Mouse (Mus musculus) hindbrain, embryonic 12.5 days (tissue): Measurements from ENCODE around the gene Pa2g4. TPM values are rescaled to one million over a fixed set of nuclear protein-coding genes. Genes with fewer than 3 reads are reported as not detected.
"Not testable (repeated sequence)": the region's sequence is repeated elsewhere in the genome, so short reads cannot be mapped to it uniquely, and the experiment has no call there.

ENCODE experiments used
- ATAC-seq: fragments of 200-750 bp; cut with Nextera tagmentation; 2 replicates; pipeline ENCODE4 v1.8.0; 2017; ENCODE audit warnings: moderate TSS enrichment; ENCODE audit not compliant: low FRiP score
- H3K27ac ChIP-seq: fragments of 300-500 bp; sonication (generic); 2 replicates; pipeline ENCODE4 v1.5.1; 2016; ENCODE audit warnings: mild to moderate bottlenecking
- H3K27me3 ChIP-seq: fragments of 300-500 bp; sonication (generic); 2 replicates; pipeline ENCODE4 v1.6.1; 2016; ENCODE audit warnings: mild to moderate bottlenecking
- H3K36me3 ChIP-seq: fragments of 300-500 bp; sonication (generic); 2 replicates; pipeline ENCODE4 v1.6.1; 2016; ENCODE audit warnings: mild to moderate bottlenecking
- H3K4me1 ChIP-seq: fragments of 300-500 bp; sonication (generic); 2 replicates; pipeline ENCODE4 v1.6.1; 2016
- H3K4me2 ChIP-seq: fragments of 300-500 bp; sonication (generic); replicated peaks from 2 replicates; pipeline ENCODE4 v1.6.1; 2016; ENCODE audit warnings: mild to moderate bottlenecking
- H3K4me3 ChIP-seq: fragments of 300-500 bp; sonication (generic); 2 replicates; pipeline ENCODE4 v1.5.1; 2016; ENCODE audit warnings: mild to moderate bottlenecking
- H3K9ac ChIP-seq: fragments of 300-500 bp; sonication (generic); 2 replicates; pipeline ENCODE4 v1.6.1; 2016; ENCODE audit warnings: mild to moderate bottlenecking, moderate library complexity
- H3K9me3 ChIP-seq: fragments of 300-500 bp; sonication (generic); replicated peaks from 2 replicates; pipeline ENCODE4 v1.6.1; 2016; ENCODE audit warnings: mild to moderate bottlenecking
- WGBS: fragments of 180-500 bp; shearing (Covaris S2); methylation state at CpG from one replicate; pipeline ENCODE4 v1.1.7; 2016; 5-methylcytosine and 5-hydroxymethylcytosine counted together
- polyA plus RNA-seq: library from polyadenylated mRNA; unstranded; fragments of >200 nt; fragmentation: Nextera tagmentation; extraction: Ambion mirVana; gene quantifications from 2 replicates; pipeline ENCODE4 v1.2.1, GENCODE M21; 2016

The Pa2g4 gene
- 140 and 143 TPM in 2 replicates for polyA plus RNA-seq

GRCm38 (mm10) chr10:128565788-128566531, at the start of gene Pa2g4:
Gene Pa2g4, minus strand, starts transcription at chr10:128565987.
- Histone ChIP-seq H3K9me3 (no peaks in the 10 kb centered on the region), H3K27me3 (no peaks in the 10 kb centered on the region), H3K9ac (peak within 1 kb of the TSS; percentile 91), H3K4me1 (peaks cover 10% of the 10 kb centered on the region), H3K36me3 (peaks cover 22% of the 10 kb centered on the region), H3K4me3 (peak within 1 kb of the TSS; percentile 87), H3K4me2 (peak within 1 kb of the TSS; percentile 91), H3K27ac (peak within 1 kb of the TSS; percentile 85)
- peak; percentile 100 for ATAC-seq
- under 1% methylated on average over 58 of the region's 58 CpGs for WGBS

- Histone ChIP-seq H3K4me3 (no peak overlapping the region), H3K9me3 (no peaks in the 10 kb centered on the region), H3K36me3 (no peaks in the 10 kb centered on the region), H3K27ac (no peak overlapping the region), H3K9ac (no peak overlapping the region), H3K27me3 (no peaks in the 10 kb centered on the region; the same call in 1 of the 2 replicates), H3K4me1 (no peaks in the 10 kb centered on the region), H3K4me2 (no peak overlapping the region)
- 62% methylated on average over 3 of the region's 3 CpGs for WGBS
- no peak for ATAC-seq
Observed at GRCm38 (mm10) chr10:128614934-128615333, 49.1 kb upstream of the Pa2g4 start.

DNA sequence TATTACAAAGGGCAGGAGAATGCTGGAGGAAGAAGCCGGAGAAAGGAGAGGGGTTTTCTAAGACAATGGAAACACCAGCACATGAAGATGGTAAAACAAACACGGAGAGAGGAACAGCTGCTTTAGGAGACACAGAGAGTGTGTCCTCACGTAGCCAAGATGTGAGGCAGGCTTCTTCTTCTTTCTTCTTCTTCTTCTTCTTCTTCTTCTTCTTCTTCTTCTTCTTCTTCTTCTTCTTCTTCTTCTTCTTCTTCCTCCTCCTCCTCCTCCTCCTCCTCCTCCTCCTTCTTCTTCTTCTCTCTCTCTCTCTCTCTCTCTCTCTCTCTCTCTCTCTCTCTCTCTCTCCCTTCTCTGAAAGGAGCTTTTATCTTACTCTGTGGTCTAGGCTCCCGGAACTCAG, 48.0 kb upstream of the Pa2g4 start:
- not testable (repeated sequence) for H3K27ac ChIP-seq, H3K36me3 ChIP-seq, H3K9me3 ChIP-seq, H3K4me2 ChIP-seq, H3K4me1 ChIP-seq, ATAC-seq, H3K9ac ChIP-seq, H3K27me3 ChIP-seq, H3K4me3 ChIP-seq
- 61% methylated on average over 4 of the region's 4 CpGs for WGBS

- no peak for ATAC-seq
- Histone ChIP-seq H3K27me3 (no peaks in the 10 kb centered on the region; the same call in 1 of the 2 replicates), H3K27ac (no peak overlapping the region), H3K9ac (no peak overlapping the region), H3K4me3 (no peak overlapping the region), H3K36me3 (no peaks in the 10 kb centered on the region), H3K4me2 (no peak overlapping the region), H3K9me3 (no peaks in the 10 kb centered on the region), H3K4me1 (no peaks in the 10 kb centered on the region)
- WGBS, result 41% methylated on average over 6 of the region's 6 CpGs
Observed at GRCm38 (mm10) chr10:128613154-128613440, 47.3 kb upstream of the Pa2g4 start.

DNA sequence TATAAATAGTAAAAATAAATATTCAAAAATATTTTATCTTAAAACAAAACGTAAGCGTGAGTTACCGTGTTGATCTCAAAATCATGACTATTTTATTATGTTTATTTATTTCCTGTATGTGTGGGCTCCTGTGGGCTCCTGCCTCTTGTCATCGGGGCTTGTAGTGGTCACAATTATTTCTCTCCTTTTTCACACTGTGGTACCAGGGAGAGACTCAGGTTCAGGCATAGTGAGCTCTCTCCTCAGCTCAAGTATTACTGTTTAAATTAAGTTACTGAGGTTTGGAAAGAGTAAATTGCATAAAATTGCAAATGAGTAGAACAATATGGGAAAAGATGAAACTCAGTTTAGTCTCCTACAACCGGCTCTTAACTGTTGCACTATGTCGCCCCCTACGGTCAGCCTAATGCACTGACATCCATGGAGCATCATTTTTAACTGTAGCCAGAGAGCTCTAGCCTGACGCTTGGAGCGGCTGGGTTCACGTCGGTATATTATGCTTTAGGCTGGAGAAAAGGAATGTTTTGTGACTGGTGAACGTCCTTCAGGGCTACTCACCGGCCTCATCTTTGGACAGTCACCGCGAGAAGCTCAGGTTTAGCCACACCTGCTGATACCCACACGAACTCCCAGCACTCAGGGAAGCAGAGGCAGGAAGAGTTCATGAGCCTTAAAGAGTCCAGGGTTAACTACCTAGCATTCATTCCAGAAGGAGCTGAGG, 46.8 kb upstream of the Pa2g4 start:
- H3K4me2 ChIP-seq, result no peak overlapping the region; the same call in 1 of the 2 replicates
- ATAC-seq, result peak; percentile 58; the same call in 1 of the 2 replicates
- no peak overlapping the region for H3K9ac ChIP-seq
- H3K4me3 ChIP-seq, result no peak overlapping the region
- H3K4me1 ChIP-seq, result no peaks in the 10 kb centered on the region
- H3K27me3 ChIP-seq, result no peaks in the 10 kb centered on the region; the same call in 1 of the 2 replicates
- H3K9me3 ChIP-seq, result no peaks in the 10 kb centered on the region
- H3K36me3 ChIP-seq, result no peaks in the 10 kb centered on the region
- no peak overlapping the region for H3K27ac ChIP-seq
- 18% methylated on average over 16 of the region's 16 CpGs for WGBS

DNA sequence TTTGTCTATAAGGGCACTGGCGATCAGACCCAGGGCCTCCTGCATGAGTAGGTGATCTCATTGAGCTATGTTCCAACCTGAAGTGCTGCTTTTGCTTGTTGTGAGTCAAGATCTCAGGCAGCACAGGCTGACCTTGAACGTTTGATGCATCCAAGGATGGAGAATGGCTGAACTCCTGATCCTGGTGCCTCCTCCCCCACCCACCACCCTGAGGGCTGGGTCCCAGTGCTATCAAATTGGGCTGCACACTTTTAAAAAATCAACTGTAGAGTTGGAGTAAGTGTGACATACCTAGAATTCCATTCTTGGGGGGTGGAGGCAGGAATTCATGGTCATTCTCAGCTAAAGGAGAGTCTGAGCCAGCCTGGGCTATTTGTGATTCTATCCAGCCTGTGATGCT, 40.7 kb upstream of the Pa2g4 start:
- WGBS, result 58% methylated on average over 2 of the region's 2 CpGs
- Histone ChIP-seq H3K36me3 (no peaks in the 10 kb centered on the region), H3K4me1 (no peaks in the 10 kb centered on the region), H3K9ac (no peak overlapping the region), H3K4me3 (no peak overlapping the region), H3K27me3 (no peaks in the 10 kb centered on the region), H3K27ac (no peak overlapping the region), H3K4me2 (no peak overlapping the region), H3K9me3 (no peaks in the 10 kb centered on the region)
- no peak for ATAC-seq

DNA sequence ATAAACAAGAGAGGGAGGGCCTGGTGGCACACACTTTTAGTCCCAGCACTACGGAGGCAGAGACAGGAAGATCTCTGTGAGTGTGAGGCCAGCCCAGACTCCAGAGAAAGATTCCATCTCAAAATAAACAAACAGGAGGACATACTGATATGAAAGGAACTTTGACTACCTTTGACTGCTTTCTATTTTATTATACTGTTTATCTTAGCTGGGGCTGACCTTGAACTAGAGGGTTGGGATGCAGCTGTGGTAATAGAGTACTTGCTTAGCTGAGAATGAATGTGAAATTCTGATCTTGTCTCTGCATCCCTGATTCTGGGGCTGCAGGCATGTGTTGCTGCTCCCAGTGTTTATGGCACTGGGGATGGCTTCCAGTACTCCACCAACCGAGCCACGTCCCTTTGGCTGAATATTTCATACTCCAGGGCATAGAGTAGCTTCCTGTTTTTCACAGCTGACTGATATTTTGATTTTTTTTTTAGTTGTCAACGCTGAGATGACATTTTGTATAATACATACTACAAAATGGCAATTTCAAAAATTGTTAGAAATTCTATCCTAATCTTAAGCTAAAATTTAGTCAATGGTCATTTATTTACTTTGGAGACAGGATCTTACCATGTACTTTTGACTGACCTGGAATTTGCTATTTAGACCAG, 36.8 kb upstream of the Pa2g4 start:
- Histone ChIP-seq H3K4me3 (no peak overlapping the region), H3K4me2 (no peak overlapping the region), H3K27ac (no peak overlapping the region), H3K27me3 (no peaks in the 10 kb centered on the region), H3K9ac (no peak overlapping the region), H3K9me3 (no peaks in the 10 kb centered on the region), H3K36me3 (no peaks in the 10 kb centered on the region), H3K4me1 (no peaks in the 10 kb centered on the region)
- 95% methylated on average over 4 of the region's 4 CpGs for WGBS
- ATAC-seq, result no peak

DNA sequence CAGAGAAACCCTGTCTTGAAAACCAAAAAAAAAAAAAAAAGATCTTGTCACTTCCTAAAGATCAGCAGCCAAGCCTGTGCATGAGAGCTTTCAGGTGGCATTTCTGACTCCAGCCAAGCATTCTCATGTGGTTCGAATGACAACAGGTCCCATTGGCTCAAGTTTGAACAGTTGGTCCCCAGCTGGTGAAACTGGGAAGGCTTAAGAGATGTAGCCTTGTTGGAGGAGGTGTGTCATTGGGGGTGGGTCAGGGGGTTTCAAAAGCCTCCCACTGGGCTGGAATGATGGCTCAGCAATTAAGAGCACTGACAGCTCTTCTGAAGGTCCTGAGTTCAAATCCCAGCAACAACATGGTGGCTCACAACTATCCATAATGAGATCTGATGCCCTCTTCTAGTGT, 35.7 kb upstream of the Pa2g4 start:
- ATAC-seq, result no peak
- Histone ChIP-seq H3K4me1 (no peaks in the 10 kb centered on the region), H3K36me3 (no peaks in the 10 kb centered on the region), H3K4me3 (no peak overlapping the region), H3K9ac (no peak overlapping the region), H3K27me3 (no peaks in the 10 kb centered on the region), H3K4me2 (no peak overlapping the region), H3K9me3 (no peaks in the 10 kb centered on the region), H3K27ac (no peak overlapping the region)
- WGBS, result 79% methylated on average over 1 of the region's 1 CpGs

DNA sequence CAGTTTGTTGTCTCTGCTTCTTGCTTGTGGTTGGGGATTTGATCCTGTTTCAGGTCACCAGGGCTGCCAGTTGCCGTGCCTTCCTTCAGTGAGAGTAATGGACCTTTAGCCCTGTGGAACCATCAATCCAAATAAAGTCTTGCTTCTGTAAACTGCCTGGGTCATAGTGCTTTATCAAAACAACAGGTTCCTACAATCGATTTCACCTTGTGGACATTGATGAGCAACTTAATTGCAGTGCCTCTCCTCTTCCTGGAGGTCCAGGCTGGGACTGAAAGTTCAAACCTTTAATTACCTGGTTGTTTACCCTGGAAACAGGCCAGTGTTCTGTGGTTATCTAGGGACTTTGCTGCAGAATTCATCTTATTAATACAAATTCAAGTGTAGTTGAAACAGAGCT, 32.7 kb upstream of the Pa2g4 start:
- WGBS, result 87% methylated on average over 2 of the region's 2 CpGs
- Histone ChIP-seq H3K4me1 (no peaks in the 10 kb centered on the region), H3K9me3 (no peaks in the 10 kb centered on the region), H3K27ac (no peak overlapping the region), H3K36me3 (no peaks in the 10 kb centered on the region), H3K27me3 (no peaks in the 10 kb centered on the region), H3K9ac (no peak overlapping the region), H3K4me2 (no peak overlapping the region), H3K4me3 (no peak overlapping the region)
- ATAC-seq, result no peak

DNA sequence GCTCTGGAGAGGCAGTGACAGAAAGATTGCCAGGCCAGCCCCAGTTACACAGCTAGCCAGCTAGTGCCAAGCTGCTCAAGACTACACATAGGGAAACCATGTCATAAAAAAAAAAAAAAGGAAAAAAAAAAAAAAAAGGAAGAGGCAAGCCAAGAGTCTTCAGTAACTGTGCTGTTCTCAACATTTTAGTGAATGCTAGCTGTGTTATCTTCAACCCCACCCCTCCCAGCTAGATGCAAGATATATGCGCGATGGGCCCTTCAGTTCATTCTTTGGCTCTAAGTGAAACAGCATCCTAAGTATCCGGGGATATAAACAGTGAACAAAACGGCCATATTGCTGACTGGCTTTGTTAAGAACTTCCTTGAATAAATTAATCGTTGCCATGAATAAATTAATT, 27.0 kb upstream of the Pa2g4 start:
- Histone ChIP-seq H3K9me3 (no peaks in the 10 kb centered on the region), H3K4me2 (no peak overlapping the region), H3K36me3 (no peaks in the 10 kb centered on the region), H3K4me1 (peaks cover 9% of the 10 kb centered on the region), H3K27me3 (peaks cover 25% of the 10 kb centered on the region), H3K4me3 (no peak overlapping the region), H3K9ac (no peak overlapping the region), H3K27ac (no peak overlapping the region)
- ATAC-seq, result no peak
- WGBS, result 72% methylated on average over 5 of the region's 5 CpGs

DNA sequence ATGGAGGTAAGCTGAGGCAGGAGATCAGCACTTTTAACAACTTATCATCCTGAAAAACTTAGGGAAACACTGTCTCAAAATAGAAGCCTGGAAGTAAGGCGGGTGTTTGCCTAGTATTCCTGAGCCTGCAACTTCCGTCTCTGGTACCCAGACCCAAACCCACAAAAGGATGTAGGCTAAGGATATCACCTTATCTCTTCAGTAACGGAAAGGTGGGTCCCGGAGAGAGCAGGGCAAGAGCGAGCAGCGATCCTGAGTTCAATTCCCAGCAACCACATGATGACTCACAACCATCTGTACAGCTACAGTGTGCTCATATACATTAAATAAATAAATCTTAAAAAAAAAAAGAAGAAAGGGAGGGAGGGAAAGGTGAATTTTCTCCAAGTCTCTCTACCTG, 25.6 kb upstream of the Pa2g4 start:
- peaks cover 9% of the 10 kb centered on the region for H3K4me1 ChIP-seq
- H3K4me3 ChIP-seq, result no peak overlapping the region
- no peak overlapping the region for H3K27ac ChIP-seq
- ATAC-seq, result no peak
- H3K4me2 ChIP-seq, result no peak overlapping the region
- H3K9ac ChIP-seq, result no peak overlapping the region
- no peaks in the 10 kb centered on the region for H3K9me3 ChIP-seq
- no peaks in the 10 kb centered on the region for H3K36me3 ChIP-seq
- 91% methylated on average over 6 of the region's 6 CpGs for WGBS
- H3K27me3 ChIP-seq, result peaks cover 38% of the 10 kb centered on the region

GRCm38 (mm10) chr10:128590193-128590690, 24.5 kb upstream of the Pa2g4 start:
- H3K4me1 ChIP-seq, result peaks cover 9% of the 10 kb centered on the region
- peak overlapping the region; percentile 62 for H3K9ac ChIP-seq
- peak overlapping the region; percentile 62 for H3K4me3 ChIP-seq
- H3K36me3 ChIP-seq, result no peaks in the 10 kb centered on the region
- no peaks in the 10 kb centered on the region for H3K9me3 ChIP-seq
- WGBS, result under 1% methylated on average over 43 of the region's 43 CpGs
- H3K27me3 ChIP-seq, result peaks cover 49% of the 10 kb centered on the region
- peak overlapping the region; percentile 98 for H3K4me2 ChIP-seq
- peak; percentile 49 for ATAC-seq
- H3K27ac ChIP-seq, result peak overlapping the region; percentile 68
